Mouse (Mus musculus): ENCODE measurements around the gene Cntn1. TPM values are rescaled to one million over a fixed set of nuclear protein-coding genes. Genes with fewer than 3 reads are reported as not detected.

Cntn1 gene
- 5.3 TPM for polyA plus RNA-seq (2014; fragmentation: Illumina TruSeq; extraction: RNeasy Lipid Tissue Mini Kit (QIAGEN cat#74804))

GRCm38 (mm10) chr15:92050996-92051352 is at the start of gene Cntn1:
TSS of gene Cntn1 (plus strand) at chr15:92051165.

Other genes with a start within 250 kb of the Cntn1 start
- gene Smgc, start 212.9 kb upstream of the Cntn1 start, polyA plus RNA-seq (2014; fragmentation: Illumina TruSeq; extraction: RNeasy Lipid Tissue Mini Kit (QIAGEN cat#74804)): not detected

Data from ovary, adult 10 weeks (tissue).